8 mouse cellular contexts compared by ENCODE assay signal in the genomic region with DNA sequence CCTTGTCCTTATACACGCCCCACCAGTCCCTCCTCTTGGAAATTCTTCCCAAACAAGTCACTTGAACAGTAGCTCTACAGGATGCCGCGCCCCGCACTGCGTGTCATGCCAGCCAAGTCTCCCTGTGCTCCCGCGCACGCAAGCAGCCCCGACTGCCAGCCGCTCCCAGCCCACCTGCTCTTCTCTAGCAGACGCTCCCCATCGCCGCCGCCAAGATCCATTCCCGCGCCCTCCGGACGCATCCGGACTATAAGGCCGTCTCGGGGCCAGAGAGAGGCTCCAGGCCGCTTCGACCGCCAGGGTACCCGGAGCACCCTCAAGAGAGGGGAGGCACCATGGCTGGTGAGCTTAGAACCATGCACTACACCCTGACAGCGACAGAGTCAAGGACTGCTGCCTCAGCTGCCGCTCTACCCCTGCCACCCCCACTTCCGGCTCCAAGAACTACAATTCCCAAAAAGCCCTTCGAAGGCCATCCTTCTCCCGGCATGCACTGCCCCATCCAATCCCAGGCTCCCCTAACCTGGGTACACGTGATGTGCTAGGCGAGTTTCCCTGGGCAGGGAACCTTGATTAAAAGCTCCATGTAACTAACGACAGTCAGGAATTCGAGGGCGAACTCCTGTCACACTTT. TPM values are rescaled to one million over a fixed set of nuclear protein-coding genes. Genes with fewer than 3 reads are reported as not detected.
A peak's percentile ranks its signal among the peaks of the same experiment; 100 is the strongest.
DNase-seq lines count a peak whose midpoint lies in the region; ATAC-seq lines count a peak whose summit lies in the region.

No protein-coding gene starts in this region.

- H3K4me1 ChIP-seq in heart, embryonic 14.5 days (ENCODE audit: control insufficient read depth in 2 of 2, insufficient read depth in 2 of 2, low read length in 2 of 2): peaks cover 0 to 34% of the 10 kb centered on the region in 2 experiments; a peak in 3 of 4 replicates
- peaks cover 19% of the 10 kb centered on the region for H3K4me1 ChIP-seq in liver, embryonic 13.5 days (replicated peaks)
- peaks cover 10% of the 10 kb centered on the region for H3K4me1 ChIP-seq in stomach, embryonic 16.5 days (ENCODE audit: control insufficient read depth, insufficient read depth, low read length)

- ATAC-seq in CD4-positive, CD25-positive, alpha-beta regulatory T cell, adult 4 months: peak; percentile 99
- ATAC-seq in heart, embryonic 14.5 days (ENCODE audit: insufficient number of reproducible peaks, insufficient read depth, low FRiP score, low read depth): peak; percentile 94
- peak; percentile 99 for ATAC-seq in liver, embryonic 13.5 days (ENCODE audit: low read depth)
- ATAC-seq in stomach, embryonic 16.5 days (ENCODE audit: insufficient read depth, low FRiP score): peak; percentile 97

- peak overlapping the region; percentile 77 for H3K9ac ChIP-seq in heart, embryonic 14.5 days (ENCODE audit: low read length)
- peak overlapping the region; percentile 82 for H3K9ac ChIP-seq in liver, embryonic 13.5 days
- H3K9ac ChIP-seq in stomach, embryonic 16.5 days (ENCODE audit: low read length): peak overlapping the region; percentile 82

- peak; percentile 69 for DNase-seq in c-Kit-negative CD71-positive TER-119-positive erythroid progenitor cells, embryonic 14.5 days (ENCODE audit: low read depth, low spot score)
- DNase-seq in fibroblast of lung, adult 2 months (ENCODE audit: low read depth): peak; percentile 74
- peak; percentile 93 for DNase-seq in kidney, postnatal 14 days
- DNase-seq in liver, embryonic 13.5 days: peak; percentile 86
- DNase-seq in neural tube, embryonic 10.5 days (ENCODE audit: extremely low spot score, low spot score): peak; percentile 87

- no peaks in the 10 kb centered on the region for H3K27me3 ChIP-seq in heart, embryonic 14.5 days (ENCODE audit: control insufficient read depth, insufficient read depth, low read length)
- H3K27me3 ChIP-seq in liver, embryonic 13.5 days: 0 out of 2 replicates have a peak, but pooled peaks cover 5% of the 10 kb centered on the region
- no peaks in the 10 kb centered on the region for H3K27me3 ChIP-seq in stomach, embryonic 16.5 days (ENCODE audit: control insufficient read depth, insufficient read depth, low read length)

- WGBS in heart, embryonic 14.5 days: 0% methylated on average over 35 of the region's 35 CpGs
- WGBS in liver, embryonic 13.5 days (ENCODE audit: insufficient replicate concordance): under 1% methylated on average over 35 of the region's 35 CpGs
- WGBS in stomach, embryonic 16.5 days: under 1% methylated on average over 35 of the region's 35 CpGs

- H3K9me3 ChIP-seq in heart, embryonic 14.5 days (ENCODE audit: control insufficient read depth, low read length): no peaks in the 10 kb centered on the region
- no peaks in the 10 kb centered on the region for H3K9me3 ChIP-seq in liver, embryonic 13.5 days (replicated peaks)
- no peaks in the 10 kb centered on the region for H3K9me3 ChIP-seq in stomach, embryonic 16.5 days (replicated peaks; ENCODE audit: control insufficient read depth, low read length)

- H3K36me3 ChIP-seq in heart, embryonic 14.5 days (ENCODE audit: control insufficient read depth, insufficient read depth, low read length): peaks cover 17% of the 10 kb centered on the region
- no peaks in the 10 kb centered on the region for H3K36me3 ChIP-seq in liver, embryonic 13.5 days
- H3K36me3 ChIP-seq in stomach, embryonic 16.5 days (ENCODE audit: control insufficient read depth, insufficient read depth, low read length): no peaks in the 10 kb centered on the region

- peak overlapping the region; percentile 65 to 77 for H3K4me3 ChIP-seq in heart, embryonic 14.5 days (ENCODE audit: control insufficient read depth in 1 of 2, insufficient read depth in 1 of 2, low read depth in 1 of 2, low read length in 2 of 2)
- H3K4me3 ChIP-seq in liver, embryonic 13.5 days (replicated peaks): peak overlapping the region; percentile 83
- H3K4me3 ChIP-seq in stomach, embryonic 16.5 days (replicated peaks; ENCODE audit: low read length): peak overlapping the region; percentile 65

- H3K27ac ChIP-seq in heart, embryonic 14.5 days (replicated peaks in 1 of 2; ENCODE audit: control insufficient read depth in 1 of 2, insufficient read depth in 1 of 2, low read depth in 2 of 2, low read length in 2 of 2): peak overlapping the region; percentile 77 to 84
- peak overlapping the region; percentile 72 for H3K27ac ChIP-seq in liver, embryonic 13.5 days
- H3K27ac ChIP-seq in stomach, embryonic 16.5 days (ENCODE audit: low read length): peak overlapping the region; percentile 72

- peak overlapping the region; percentile 83 for H3K4me2 ChIP-seq in heart, embryonic 14.5 days (ENCODE audit: low read length)
- peak overlapping the region; percentile 90 for H3K4me2 ChIP-seq in liver, embryonic 13.5 days
- H3K4me2 ChIP-seq in stomach, embryonic 16.5 days (ENCODE audit: low read depth, low read length): peak overlapping the region; percentile 76

RNA-seq across cellular contexts. Expression of a gene that starts 9.3 kb away (rescaled TPM):
- 10 to 100 TPM; 64.8 to 65.3 TPM for polyA plus RNA-seq in CD4-positive, CD25-positive, alpha-beta regulatory T cell, adult 4 months (2017; shearing (Covaris generic))
- polyA plus RNA-seq in heart, embryonic 14.5 days (2014; fragmentation: Nextera tagmentation; extraction: Ambion mirVana): 166 and 170 TPM in 2 replicates
- 34.0 and 42.4 TPM in 2 replicates for polyA plus RNA-seq in liver, embryonic 13.5 days (2015; fragmentation: Nextera tagmentation; extraction: Ambion mirVana)
- 85.2 and 92.5 TPM in 2 replicates for polyA plus RNA-seq in stomach, embryonic 16.5 days (2015; fragmentation: Nextera tagmentation; extraction: Ambion mirVana)

RNA-seq across cellular contexts. Expression of a gene that starts 9.5 kb away (rescaled TPM):
- 10 to 100 TPM; 13.3 to 19.6 TPM for polyA plus RNA-seq in CD4-positive, CD25-positive, alpha-beta regulatory T cell, adult 4 months (2017; shearing (Covaris generic))
- 30.4 and 30.7 TPM in 2 replicates for polyA plus RNA-seq in heart, embryonic 14.5 days (2014; fragmentation: Nextera tagmentation; extraction: Ambion mirVana)
- polyA plus RNA-seq in liver, embryonic 13.5 days (2015; fragmentation: Nextera tagmentation; extraction: Ambion mirVana): 4.3 and 5.2 TPM in 2 replicates
- 24.3 and 24.7 TPM in 2 replicates for polyA plus RNA-seq in stomach, embryonic 16.5 days (2015; fragmentation: Nextera tagmentation; extraction: Ambion mirVana)

RNA-seq across cellular contexts. Expression of a gene that starts 45.9 kb away (rescaled TPM):
- 10 to 100 TPM; 19.4 to 23.0 TPM for polyA plus RNA-seq in CD4-positive, CD25-positive, alpha-beta regulatory T cell, adult 4 months (2017; shearing (Covaris generic))
- polyA plus RNA-seq in heart, embryonic 14.5 days (2014; fragmentation: Nextera tagmentation; extraction: Ambion mirVana): 22.0 and 25.4 TPM in 2 replicates
- 6.2 and 6.7 TPM in 2 replicates for polyA plus RNA-seq in liver, embryonic 13.5 days (2015; fragmentation: Nextera tagmentation; extraction: Ambion mirVana)
- polyA plus RNA-seq in stomach, embryonic 16.5 days (2015; fragmentation: Nextera tagmentation; extraction: Ambion mirVana): 14.8 and 15.5 TPM in 2 replicates

RNA-seq across cellular contexts. Expression of a gene that starts 57.8 kb away (rescaled TPM):
- polyA plus RNA-seq in CD4-positive, CD25-positive, alpha-beta regulatory T cell, adult 4 months (2017; shearing (Covaris generic)): not detected
- not detected in 2 replicates for polyA plus RNA-seq in heart, embryonic 14.5 days (2014; fragmentation: Nextera tagmentation; extraction: Ambion mirVana)
- polyA plus RNA-seq in liver, embryonic 13.5 days (2015; fragmentation: Nextera tagmentation; extraction: Ambion mirVana): not detected in 2 replicates
- 0.27 TPM in 1 of 2 replicates, not detected in the other for polyA plus RNA-seq in stomach, embryonic 16.5 days (2015; fragmentation: Nextera tagmentation; extraction: Ambion mirVana)

Comparison
In these comparisons a context has a peak if more than half of its experiments do, and no peak if none do; other contexts are left out.
1. Peak in every context shown above with its lines: DNase-seq, ATAC-seq, H3K4me3 ChIP-seq and H3K27ac ChIP-seq.